Mouse (Mus musculus): ENCODE measurements around the gene Gab1.

Gab1 gene

DNA sequence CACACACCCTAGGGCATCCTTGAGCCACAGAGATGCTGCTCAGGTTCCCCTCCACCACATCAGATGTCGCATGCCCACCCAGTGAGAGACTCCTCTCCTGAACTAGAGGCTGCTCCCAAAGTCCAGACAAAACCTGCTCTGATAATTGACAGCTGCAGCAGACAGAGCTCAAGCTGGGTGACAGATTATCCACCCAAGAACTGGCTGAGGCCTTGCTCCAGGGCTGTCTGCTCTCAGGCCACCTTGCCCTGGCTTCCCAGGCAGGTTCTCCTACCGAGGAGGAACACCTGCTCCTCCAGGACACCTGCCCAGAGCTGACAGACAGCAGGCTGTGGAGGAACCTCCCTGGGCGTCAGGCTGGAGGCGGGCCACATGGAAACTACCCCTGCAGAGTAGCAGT lies 7.6 kb downstream of the Gab1 start:
- DNase-seq (ENCODE audit: low read depth): no peak

DNA sequence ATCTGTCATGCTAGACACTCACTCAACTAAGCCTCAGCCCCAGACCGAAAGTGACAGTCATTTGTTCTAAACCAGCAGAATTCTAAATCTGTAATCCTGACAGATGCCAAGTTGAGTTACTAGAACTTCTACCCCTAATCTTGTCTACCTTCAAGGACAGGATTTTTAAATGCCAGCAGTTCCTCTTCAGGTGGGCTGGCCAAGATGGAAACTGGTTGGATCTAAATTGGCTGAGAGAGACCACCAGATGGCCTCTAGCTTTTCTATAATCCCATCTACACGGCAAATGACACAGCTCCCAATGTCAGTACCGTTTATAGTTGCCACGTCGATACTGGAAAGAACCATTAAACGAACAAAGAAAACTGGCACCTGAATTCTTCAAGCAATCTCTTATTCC lies 8.9 kb downstream of the Gab1 start:
- no peak for DNase-seq (ENCODE audit: low read depth)

- no peak for DNase-seq (ENCODE audit: low read depth)
Observed at GRCm38 (mm10) chr8:80870535-80871204, 9.6 kb downstream of the Gab1 start.

- no peak for DNase-seq (ENCODE audit: low read depth)
Observed at GRCm38 (mm10) chr8:80869881-80870328, 10.4 kb downstream of the Gab1 start.

GRCm38 (mm10) chr8:80868801-80869323 lies 11.5 kb downstream of the Gab1 start:
- DNase-seq (ENCODE audit: low read depth): no peak

DNA sequence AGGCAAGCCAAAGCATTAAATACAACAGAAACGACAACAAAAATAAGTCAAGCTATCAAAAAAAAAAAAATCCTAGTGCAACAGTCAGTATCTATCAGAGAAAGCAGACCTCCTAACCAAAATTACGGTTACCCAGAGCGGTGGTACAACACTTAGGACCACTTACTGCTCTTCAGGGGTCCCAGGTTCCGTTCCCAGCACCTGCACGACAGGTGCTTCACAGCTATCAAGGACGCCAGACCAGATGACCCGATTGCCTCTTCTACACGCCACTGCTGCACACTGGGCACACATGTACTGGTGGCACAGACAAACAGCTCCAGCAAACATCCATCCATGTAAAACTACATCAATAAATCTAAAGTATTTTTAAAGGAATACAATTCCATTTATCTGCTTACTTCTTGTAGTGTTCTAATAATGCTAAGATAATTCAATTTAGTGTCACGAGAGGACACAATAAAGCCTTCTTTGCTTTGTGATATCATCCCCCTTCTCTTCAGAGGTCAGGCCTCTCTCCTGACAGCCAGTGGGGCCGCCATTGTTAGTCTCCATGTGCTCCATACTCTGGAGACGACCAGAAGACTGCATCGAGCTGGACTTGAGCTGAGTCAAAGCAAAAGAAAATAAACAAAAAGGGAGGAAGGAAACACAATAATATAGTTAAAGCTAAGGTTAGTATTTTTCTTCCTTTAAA lies 12.2 kb downstream of the Gab1 start:
- no peak for DNase-seq (ENCODE audit: low read depth)

- no peak for DNase-seq (ENCODE audit: low read depth)
Observed at GRCm38 (mm10) chr8:80867598-80867997, 12.7 kb downstream of the Gab1 start.

DNA sequence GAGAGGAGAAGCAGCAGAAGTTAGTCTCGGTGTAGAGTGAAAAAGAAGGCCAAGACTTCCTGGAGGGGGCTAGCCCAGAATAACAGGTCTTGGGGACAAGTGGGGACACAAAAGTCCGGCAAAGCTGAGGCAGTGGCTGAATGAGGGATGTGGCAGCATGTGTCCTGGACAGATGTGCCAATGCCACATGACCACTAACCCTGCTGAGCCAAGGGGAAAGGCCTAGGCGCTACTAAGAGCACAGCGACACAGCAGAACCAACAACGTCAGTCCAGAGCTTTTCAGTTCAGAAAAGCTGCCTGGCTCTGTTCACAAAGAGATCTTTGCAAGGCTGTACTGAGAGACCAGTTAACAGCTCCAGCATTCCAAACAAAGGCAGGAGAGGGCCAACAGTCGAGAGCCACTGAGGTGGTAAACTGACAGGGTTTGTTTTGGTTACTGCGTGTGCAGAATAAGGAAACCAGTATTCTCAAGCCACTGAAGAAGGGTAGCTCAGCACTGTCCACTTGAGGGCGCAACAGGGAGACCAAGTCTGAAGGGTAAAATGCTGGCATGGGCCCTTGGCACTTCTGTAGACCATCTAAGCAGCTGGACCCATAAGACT lies 15.0 kb downstream of the Gab1 start:
- DNase-seq (ENCODE audit: low read depth): no peak

GRCm38 (mm10) chr8:80863393-80863792 lies 16.9 kb downstream of the Gab1 start:
- no peak for DNase-seq (ENCODE audit: low read depth)

GRCm38 (mm10) chr8:80859180-80859775 lies 21.0 kb downstream of the Gab1 start:
- DNase-seq (ENCODE audit: low read depth): no peak

DNA sequence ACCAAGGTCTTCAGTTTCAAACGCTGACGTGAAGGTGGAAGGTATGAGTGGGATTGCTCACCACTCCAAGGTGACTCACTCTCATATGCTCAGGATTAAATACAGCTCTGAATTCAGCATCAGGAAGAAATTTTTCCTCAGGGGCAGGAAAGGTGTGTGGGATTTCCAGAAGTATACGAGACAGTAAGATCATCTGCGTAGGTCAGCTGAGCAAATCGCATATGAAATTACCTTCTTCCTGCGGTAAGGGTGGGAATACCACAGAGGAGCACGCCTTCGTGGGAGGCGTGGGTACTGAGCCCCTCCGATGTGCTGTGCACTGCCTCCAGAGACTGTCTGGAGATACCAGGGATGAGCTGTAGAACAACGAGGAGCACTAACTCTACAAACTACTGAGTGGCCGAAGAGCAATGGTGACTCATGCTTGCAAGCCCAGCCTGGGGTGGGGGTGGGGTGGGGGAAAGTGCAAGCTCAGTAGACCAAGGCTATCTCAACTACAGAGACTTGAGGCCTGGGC lies 22.4 kb downstream of the Gab1 start:
- DNase-seq (ENCODE audit: low read depth): no peak

DNA sequence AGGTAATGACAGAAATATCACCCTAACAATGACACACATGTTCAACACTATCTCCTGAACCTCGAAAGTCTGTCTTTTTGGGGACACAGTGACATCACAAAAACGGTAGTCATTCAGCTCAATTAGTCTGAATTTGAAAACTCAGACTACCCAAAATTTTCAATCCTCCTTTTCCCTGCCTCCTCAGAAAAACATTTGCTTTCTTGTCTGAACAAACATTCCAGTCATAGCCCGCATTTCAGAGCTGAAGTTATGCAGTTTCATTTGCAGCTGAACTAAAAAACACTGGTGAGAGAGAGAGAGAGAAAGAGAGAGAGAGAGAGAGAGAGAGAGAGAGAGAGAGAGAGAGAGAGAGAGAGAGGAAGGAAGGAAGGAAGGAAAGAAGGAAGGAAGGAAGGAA lies 23.2 kb downstream of the Gab1 start:
- DNase-seq (ENCODE audit: low read depth): no peak

DNA sequence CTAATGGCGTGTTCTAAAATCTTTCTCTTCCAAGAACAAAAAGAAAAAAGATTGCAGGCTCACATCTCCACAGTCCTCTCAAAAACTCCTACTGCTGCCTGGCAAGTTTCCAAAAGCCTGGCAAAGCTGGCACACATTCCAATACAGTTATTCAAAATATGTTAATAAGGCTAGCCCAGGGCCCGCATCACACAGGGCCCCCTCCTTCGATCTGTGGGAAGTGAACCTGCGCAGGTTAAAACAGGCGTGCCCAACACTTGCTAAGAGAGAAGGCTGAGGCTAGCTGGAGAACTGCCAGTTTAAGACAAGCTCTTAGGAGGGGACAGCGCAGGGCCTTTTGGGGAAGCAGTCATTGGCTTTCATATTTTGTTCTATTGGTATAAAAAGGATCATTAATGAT lies 23.7 kb downstream of the Gab1 start:
- no peak for DNase-seq (ENCODE audit: low read depth)

GRCm38 (mm10) chr8:80853622-80854021 lies 26.7 kb downstream of the Gab1 start:
- DNase-seq (ENCODE audit: low read depth): no peak

DNA sequence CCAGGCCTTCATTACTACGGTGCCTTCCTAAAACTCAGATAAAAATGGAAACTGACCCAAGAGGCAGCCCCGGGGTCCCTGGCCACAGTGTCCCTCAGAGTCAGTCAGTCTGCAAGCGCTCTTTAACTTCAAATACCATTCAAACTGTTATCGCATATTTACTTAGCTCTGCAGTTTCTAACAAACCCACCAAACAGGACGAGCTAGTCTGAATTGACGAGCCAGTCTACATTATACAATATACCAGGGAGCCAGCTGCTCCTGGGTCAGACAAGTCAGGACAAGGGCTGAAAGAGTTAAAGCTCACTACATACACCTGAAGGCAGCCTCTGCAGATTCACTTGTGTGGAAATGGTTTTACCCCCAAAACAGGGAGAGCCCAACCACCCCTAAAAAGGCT lies 27.1 kb downstream of the Gab1 start:
- DNase-seq (ENCODE audit: low read depth): no peak

- no peak for DNase-seq (ENCODE audit: low read depth)
Observed at GRCm38 (mm10) chr8:80852412-80853165, 27.7 kb downstream of the Gab1 start.

DNA sequence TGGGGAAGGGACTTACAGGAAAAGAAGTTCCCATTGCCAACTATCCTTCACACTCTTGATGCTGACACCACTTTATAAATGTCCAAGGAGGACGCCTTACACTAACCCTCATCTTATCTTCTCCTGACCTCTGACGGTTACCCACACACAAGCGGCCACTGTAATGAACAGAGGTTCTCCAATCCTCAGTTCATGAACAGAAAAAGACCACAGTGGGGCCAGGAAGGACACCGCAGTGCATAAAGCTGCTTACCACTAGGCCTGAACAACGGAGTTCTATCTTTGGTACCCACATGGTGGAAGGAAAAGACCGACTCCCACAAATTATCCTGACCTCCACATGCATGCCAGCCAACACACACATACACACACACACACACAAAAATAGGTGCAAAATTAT lies 28.7 kb downstream of the Gab1 start:
- no peak for DNase-seq (ENCODE audit: low read depth)

GRCm38 (mm10) chr8:80850013-80850412 lies 30.3 kb downstream of the Gab1 start:
- no peak for DNase-seq (ENCODE audit: low read depth)

- DNase-seq (ENCODE audit: low read depth): no peak
Observed at GRCm38 (mm10) chr8:80848631-80849030, 31.7 kb downstream of the Gab1 start.

DNA sequence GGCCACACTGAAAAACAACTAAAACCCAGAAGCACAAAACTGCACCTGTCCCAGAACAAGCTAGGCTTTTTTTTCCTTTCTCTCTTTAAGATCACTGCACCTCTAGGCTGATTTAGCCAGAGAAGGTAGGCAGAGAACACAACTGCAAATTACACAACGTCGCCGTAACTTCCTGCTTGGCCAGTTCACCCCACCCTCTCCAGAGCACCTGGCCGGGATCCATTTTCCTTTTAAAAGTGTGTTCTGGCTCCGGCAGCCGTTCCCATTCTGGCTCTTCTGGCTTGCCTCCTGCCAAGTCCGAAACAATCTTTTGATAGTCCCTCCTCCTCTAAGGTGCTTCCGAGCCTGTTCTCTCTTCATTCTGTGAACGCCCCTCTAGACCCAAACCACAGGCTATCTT lies 32.4 kb downstream of the Gab1 start:
- no peak for DNase-seq (ENCODE audit: low read depth)

- no peak for DNase-seq (ENCODE audit: low read depth)
Observed at GRCm38 (mm10) chr8:80845284-80845683, 35.0 kb downstream of the Gab1 start.
